Mouse (Mus musculus) embryo, embryonic 11 days (tissue): ENCODE measurements around the gene Cdh1.
"Not testable (repeated sequence)": the region's sequence is repeated elsewhere in the genome, so short reads cannot be mapped to it uniquely, and the experiment has no call there.

ENCODE experiments used
- DNase-seq: peaks from one replicate; pipeline ENCODE4 v3.0.0-alpha.2; 2015

The Cdh1 gene

DNA sequence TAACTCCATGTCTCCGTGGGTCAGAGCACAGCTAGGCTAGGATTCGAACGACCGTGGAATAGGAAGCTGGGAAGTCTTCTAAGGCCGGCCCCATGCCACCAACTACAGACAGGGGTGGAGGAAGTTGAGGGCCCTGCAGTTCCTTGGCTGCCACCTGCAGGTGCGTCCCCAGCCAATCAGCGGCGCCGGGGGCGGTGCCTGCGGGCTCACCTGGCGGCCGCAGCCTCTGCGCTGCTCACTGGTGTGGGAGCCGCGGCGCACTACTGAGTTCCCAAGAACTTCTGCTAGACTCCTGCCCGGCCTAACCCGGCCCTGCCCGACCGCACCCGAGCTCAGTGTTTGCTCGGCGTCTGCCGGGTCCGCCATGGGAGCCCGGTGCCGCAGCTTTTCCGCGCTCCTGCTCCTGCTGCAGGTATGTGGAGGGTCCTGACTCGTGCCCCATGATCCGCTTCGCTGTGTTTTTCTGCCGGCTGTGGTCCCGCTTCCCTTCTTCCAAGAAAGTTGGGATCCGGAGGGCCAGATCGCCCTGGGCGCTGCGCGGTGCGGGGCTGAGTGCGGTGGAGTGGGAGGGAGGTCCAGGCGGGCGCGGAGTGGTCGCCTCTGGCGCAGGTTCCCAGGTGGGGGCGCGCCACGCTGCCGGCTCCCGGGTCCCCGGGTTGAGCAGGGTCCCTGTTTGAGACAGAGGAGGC is at the start of gene Cdh1:
Gene Cdh1, plus strand, starts transcription at position 221 of the 689 bp plus-strand sequence.
- DNase-seq, result peak; percentile 55

DNA sequence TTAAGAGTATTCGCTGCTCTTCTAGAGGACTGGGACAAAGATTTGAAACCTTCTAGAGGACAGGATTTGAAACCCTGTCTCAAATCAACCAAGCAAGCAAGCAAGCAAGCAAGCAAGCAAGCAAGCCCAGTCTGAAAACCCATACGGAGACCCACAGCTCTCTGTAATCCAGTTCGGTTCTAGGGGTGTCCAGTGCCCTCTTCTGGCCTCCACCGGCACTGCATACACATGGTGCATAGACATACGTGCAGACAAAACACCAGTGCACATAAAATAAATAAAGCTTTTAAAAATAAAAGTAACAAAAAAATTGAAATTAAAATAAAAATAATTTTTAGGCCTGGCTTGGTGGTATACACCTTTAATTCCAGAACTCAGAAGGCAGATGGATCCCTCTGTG is 49.1 kb upstream of the Cdh1 start:
- no peak for DNase-seq

DNA sequence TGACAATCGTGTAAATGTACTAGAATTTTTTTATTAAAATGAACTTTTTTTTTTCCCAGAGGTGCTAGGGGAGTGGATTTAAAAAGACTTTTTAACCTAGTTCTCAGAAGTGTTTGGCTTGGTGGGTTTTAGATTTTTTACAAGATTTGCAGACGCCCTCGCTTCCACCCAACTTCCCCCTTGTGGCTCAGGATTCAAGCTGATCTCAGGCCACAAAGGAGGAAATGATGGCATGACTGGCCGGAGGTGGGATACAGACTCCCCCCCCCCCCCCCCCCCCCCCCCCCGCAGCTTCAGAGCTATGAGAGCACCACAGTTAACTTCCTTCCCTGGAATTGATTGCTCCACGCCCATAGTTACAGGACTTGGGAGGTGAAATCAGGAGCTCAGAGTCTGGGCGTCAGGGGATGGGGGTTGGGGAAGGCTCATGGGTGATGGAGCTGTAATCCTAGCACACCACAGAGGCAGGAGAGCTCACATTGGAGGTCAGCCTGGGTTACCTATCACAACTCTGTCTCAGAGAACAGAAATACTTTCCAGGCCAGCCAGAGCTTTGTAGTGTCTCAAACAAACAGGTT is 47.0 kb upstream of the Cdh1 start:
- DNase-seq, result no peak

DNA sequence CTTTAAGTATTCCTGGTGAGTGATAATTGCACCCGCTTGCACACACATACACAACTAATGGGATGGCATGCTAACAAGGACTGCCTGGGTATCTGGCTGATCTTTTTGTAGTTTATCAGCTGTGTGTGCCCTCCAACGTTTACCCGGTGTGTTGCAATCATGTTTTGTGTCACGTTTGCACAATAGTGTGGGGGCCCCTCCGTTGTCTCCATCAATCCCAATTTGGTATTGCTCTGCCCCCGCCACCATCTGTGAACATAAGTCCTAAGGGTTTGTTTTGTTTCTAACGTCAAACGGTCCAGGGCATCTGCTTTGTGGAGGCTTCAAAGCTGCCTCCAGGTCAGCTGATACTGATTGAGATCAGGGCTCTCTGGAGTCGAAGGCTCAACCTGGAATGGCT is 43.3 kb upstream of the Cdh1 start:
- DNase-seq, result no peak

DNA sequence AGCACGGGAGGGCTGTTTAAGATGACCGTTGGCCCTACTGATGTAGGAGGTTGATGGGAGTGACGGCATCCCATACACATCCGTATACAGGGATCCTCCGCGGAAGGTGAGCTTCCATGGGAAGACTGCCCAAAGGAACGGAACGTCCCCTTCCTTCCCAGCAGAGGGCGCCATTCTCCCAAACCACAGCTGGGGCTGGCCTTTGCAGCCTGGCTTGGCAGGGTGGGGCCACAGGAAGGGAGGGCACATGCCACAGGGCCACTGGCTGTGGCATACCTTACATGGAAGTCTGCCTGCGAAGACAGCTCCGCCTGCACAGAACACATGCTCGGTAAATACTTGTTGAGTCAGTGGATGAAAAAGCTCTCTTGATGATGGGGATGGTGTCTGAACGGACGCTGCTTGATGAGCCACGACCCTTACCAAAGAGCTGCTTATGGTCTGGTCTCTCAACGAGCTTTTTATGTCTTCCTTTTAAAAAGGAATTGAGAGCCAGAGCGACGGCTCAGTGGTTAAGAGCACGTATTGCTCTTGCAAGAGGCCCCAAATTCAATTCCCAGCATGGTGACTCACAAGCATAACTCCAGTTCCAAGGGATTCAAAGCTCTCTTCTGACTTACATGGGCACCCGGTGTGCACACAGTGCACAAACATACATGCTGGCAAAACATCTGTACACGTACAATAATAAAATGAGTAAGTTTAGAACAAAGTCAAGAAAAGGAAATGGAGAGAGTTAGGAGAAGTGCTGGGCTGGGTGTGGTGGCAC is 41.9 kb upstream of the Cdh1 start:
- DNase-seq, result peak; percentile 76

DNA sequence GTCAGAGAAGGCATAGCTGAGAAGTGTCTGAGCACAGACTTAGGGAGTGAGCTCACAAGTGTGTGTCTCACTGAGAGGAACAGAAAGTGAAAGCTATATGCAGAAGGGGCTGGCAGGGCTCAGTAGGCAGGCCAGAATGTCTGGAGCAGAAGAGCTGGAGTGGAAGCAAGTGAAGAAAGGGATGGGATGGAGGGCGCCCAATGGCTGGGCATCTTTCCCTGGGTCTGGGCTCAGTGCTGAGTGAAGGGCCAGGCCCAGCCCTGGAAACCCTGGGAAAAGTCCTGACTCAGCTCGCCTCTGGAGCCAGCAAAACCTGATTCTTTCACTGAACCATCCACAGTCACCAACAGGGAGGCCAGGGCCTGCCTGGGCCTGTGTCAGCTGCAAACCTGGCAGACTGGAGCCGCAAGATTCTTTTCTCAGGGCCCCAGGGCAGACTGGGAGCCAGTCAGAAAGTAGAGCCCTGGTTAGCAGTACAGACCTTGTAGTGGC is 39.4 kb upstream of the Cdh1 start:
- no peak for DNase-seq

GRCm38 (mm10) chr8:106569006-106569405 is 34.1 kb upstream of the Cdh1 start:
- no peak for DNase-seq

- no peak for DNase-seq
Measured at GRCm38 (mm10) chr8:106570386-106570785, 32.8 kb upstream of the Cdh1 start.

GRCm38 (mm10) chr8:106571551-106572172 is 31.5 kb upstream of the Cdh1 start:
- no peak for DNase-seq

DNA sequence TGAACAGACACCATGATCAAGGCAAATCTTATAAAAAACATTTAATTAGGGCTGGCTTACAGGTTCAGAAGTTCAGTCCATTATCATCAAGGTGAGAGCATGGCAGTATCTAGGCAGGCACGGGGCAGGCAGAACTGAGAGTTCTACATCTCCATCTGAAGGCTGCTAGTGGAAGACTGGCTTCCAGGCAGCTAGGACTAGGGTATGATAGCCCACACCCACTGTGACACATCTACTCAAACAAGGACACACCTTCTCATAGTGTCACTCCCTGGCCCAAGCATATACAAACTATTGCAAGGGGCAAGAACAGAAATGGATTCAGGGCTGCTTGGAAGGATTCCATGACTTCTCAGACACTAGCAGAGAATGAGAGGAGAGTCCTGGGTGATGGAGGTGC is 31.0 kb upstream of the Cdh1 start:
- not testable (repeated sequence) for DNase-seq

- DNase-seq, result not testable (repeated sequence)
Measured at GRCm38 (mm10) chr8:106573168-106573567, 30.0 kb upstream of the Cdh1 start, which contains the start of gene Gm10073. Gm10073 (minus strand) TSS chr8:106573461.

DNA sequence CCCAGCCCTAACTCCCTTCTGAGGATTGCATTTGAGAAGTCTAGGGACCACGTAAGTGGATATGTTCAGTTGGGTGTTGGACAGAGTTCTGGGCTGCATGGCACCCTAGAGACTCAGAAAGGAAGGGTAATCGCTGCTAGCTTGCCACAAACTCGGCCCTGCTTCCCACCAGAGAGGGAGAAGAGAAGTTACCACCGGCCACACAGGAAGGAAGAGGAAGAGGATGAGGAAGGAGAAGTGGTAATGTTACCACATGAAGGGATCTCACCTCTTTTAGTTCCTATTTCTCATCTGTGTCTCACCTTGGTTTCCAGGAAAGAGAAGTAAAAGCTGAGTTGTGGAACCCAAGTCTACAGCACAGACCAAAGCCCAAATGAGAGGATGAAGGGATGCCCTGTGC is 28.9 kb upstream of the Cdh1 start:
- DNase-seq, result no peak

DNA sequence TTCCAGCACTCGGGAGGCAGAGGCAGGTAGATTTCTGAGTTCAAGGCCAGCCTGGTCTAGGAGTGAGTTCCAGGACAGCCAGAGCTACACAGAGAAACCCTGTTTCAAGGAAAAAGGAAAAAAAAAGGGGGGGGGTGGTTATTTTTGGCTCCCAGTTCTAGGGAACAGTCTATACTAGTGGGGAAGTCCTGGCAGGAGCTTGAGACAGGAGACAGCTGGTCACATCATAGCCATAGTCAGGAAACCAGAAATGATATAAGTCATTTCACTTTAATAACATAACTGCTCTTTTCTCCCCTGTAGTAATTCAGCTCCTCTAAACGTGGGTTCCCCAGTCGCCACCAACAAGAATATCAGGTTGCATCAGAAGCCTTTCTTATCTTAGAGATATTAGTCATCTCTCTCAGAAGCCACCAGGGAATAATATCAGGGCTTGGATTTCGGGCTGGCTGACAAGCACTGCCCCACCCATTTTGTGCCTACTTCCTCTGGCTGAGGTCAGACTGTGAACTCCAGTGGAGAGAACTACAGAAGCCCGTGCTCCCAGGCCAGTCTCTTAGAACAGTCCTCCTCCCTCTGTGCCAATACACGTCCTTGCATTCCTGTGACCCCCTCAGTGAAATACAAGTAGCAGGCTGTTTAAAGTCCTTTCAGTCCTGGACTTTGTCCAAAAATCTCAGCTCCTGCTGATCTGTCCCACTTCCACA is 26.1 kb upstream of the Cdh1 start:
- DNase-seq, result no peak

DNA sequence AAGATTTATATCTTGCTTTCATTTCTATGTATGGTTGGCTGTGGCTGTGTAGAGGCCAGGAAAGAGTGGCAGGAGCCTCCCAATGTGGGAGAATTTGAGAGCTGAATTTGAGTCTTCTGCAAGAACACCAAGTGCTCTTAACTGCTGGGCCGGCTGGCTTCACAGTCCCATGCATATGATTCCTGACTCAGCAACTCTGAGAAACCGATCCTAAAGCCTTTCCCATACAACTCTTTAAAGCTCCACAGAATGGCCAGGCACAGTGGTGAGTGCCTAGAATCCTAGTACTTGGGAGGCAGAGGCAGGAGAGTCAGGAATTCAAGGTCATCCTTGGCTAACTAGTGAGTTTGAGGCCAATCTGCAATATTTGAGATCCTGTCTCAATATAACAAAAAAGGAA is 23.6 kb upstream of the Cdh1 start:
- DNase-seq, result no peak

DNA sequence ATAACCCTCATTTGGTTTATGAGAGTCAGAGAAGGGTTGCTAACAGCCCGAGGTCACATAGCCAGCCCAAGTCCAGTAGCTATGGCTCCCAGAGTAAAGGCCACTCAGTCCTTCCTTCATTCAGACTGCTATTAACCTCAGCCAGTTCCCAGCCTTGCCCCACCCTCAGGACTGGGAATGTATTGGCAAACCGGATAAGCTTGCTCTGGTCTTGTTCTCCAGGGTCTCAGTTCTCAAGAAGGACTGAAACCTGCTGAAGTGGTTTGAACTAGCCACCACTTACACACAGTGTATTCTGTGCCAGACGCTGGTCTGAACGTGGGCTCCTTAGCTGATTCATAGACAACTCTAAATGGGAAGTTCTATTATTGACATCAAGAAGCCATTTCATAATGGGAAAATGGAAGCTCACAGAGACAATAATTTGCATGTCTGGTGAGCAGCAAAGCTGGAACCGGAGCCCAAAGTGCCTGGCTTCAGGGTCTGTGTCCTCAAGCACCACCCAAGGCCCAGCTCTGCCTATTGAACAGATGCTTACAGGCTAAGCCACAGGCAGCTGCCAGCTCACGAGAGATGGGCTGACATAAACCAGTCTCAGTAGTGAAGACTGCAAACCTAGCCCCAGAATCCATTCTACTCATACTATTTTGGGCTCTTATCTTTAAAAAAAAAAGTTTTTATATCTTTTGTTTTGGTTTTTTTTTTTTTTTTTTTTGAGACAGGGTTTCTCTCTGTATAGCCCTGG is 21.6 kb upstream of the Cdh1 start:
- no peak for DNase-seq

GRCm38 (mm10) chr8:106584942-106585670 is 18.0 kb upstream of the Cdh1 start:
- DNase-seq, result no peak

- no peak for DNase-seq
Measured at GRCm38 (mm10) chr8:106585671-106586037, 17.5 kb upstream of the Cdh1 start.

- DNase-seq, result no peak
Measured at GRCm38 (mm10) chr8:106586896-106587295, 16.3 kb upstream of the Cdh1 start.

GRCm38 (mm10) chr8:106588443-106589431 is 14.4 kb upstream of the Cdh1 start:
- no peak for DNase-seq

GRCm38 (mm10) chr8:106592458-106592857 is 10.7 kb upstream of the Cdh1 start:
- no peak for DNase-seq
